Mouse (Mus musculus) neutrophil, adult 59 days (primary cell): ENCODE results near the gene Nxf1. TPM values are rescaled to one million over a fixed set of nuclear protein-coding genes. Genes with fewer than 3 reads are reported as not detected.

Experiments
- total RNA-seq, 2 experiments: library from RNA; stranded (reverse); gene quantifications; 1 replicate in 1 of 2; 2 replicates in 1 of 2; pipeline ENCODE4 v1.2.4; 2023

Nxf1 gene
- 100 to 1,000 TPM; 133 to 147 TPM for total RNA-seq

DNA sequence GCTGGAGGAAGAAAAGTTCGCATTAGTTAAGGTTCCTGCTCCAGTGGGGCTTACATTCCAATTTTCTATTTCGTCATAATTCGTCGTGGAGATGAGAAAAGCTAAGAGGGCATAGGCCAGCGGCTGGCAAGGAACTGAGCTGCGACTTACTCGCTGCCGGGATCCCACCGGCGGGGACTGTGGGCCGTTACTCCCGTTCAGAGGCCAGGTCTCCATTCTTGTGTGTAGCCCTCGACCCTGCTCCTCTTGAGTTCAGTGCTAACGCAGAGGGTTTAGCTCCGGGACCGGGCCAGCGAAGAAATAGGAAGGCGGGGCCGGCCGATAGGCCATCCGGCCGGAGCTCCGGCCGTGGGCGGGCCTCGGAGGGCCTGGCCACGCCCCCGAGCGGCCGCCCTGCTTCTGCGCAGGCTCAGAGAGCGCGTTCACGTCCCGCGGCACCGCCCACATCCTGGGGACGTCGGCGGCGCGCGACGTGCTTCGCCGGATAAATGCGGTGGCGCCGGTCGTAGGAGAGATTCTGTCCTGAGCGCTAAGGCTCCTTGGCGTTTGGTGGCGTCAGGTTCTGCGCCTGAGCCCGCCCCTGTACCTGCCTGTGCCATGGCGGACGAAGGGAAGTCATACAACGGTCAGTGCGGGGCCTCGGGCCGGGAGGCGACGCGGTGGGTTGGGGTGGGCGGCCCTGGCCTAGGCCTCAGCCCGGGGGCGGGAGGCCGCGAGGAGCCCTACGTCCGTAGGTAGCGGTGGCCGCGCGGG lies at the start of gene Nxf1:
Gene Nxf1 (plus strand): TSS at position 439 of the 753 bp plus-strand sequence.

DNA sequence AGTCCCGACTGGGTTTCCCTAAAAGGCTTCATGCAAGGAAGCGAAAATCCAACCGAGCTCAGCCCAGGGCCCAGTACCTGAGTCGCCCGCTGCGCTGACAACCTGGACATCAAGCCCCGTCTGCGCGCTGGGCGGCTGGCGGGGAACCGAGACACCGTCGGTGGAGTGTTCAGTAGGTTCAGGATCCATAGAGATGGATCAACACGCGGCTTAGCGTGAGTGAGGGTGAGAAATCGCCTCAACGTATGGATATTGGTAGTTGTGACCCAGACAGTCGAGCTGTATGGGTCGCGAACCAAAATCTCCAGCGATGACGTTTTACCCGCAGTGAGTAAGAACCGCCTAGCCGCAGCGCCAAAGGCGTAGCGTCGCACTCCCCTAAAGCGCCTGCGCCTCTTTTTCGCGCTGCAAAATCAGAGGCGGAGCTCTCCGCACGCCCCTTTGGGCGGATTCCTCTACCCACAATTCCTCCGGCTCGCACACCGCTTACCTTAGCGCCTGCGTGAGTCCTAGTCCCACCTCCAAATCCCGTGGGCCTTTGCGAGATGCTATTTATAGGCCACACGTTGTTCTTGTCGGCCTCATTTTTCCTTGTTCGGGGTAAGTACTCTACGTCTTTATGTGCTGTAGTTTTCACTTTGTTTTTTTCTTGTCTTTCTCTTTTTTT lies 33.8 kb upstream of the Nxf1 start, which contains the start of gene Slc3a2:
Gene Slc3a2 (minus strand): TSS at position 463 of the 667 bp plus-strand sequence.

DNA sequence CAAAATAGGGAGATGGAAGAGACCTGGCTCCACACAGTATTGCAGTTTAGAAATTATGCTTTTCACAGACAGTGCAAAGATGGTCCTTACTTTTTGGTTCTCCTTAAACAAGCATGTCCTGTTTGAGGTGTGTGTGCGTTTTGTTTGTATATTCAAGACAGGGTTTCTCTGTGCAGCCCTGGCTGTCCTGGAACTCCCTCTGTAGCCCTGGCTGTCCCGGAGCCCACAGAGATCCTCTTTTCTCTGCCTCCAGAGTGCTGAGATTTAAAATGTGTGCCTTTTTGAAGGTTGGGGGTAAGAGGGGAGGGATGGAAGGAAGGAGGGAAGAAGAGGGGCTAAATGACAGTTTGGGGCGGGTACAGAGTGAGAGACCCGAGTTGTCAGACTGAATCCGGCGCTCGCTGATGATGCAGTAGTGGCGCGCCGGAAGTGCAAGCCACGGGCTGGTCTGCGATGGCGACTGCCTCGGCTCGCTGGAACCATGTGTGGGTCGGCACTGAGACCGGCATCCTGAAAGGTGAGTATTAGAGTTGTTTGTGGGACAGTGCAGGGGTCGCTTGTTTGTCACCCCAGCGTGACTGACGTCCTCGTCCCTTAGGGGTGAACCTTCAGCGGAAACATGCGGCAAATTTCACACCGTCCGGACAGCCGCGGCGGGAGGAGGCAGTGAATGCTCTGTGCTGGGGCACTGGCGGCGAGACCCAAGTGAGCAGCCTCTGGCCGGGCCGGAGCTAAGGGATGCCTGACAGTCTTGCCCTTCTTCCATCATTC lies 21.3 kb upstream of the Nxf1 start, which contains the start of gene Wdr74:
Gene Wdr74 (plus strand): TSS at position 439 of the 771 bp plus-strand sequence.

DNA sequence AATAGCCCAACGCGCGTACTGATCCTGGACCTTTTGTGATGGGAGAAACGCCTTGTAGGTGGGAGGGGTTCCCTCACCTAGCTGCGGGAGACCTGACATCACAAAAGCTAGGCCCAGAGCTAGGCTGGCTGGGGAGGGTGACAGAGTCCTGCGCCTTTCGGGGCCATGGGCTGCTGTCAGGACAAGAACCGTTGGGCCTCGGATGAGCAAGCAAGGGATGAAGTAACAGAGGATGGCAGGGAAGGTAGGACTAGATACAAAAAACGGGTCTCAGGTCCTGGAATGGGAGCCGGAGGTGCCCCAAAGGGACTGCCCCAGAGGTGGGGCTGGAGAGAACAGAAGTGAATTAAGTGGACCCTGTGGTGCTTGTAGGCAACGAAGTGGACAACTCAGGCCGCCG lies 16.3 kb upstream of the Nxf1 start, which contains the start of gene 1700092M07Rik:
Gene 1700092M07Rik (plus strand): TSS at position 116 of the 400 bp plus-strand sequence.

DNA sequence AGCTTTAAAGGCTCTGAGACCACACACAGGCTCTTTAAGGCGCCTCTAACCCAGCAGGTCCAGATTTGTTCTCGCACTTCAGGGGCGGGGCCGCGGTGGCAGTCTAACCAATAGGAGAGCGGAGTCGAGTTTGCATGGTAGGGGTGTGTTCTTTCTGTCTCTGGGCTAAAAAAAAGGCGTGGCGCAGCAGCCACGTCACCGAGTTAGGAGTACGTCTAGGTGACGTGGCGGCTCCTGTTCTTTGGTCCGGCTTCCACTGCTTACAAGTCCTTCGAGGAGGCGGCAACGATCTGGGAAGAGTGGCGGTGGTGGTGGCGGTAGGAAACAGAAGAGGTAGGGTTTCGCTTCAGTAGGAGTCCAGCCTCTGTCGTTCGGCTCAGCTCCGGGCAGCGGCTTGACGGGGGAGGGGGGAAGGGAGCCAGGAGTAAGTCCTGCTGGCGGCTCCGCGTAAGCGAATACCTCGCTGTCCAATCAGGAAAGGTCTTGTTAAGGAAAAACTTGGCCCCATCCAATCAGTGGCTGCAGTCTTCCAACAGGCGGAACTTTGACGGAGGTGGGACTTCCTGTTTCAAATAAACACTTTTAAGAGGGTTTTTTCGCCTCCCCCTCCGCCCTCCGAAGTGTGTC lies 15.5 kb upstream of the Nxf1 start, which contains the start of gene Stx5a:
Gene Stx5a (plus strand): TSS at position 171 of the 627 bp plus-strand sequence.

DNA sequence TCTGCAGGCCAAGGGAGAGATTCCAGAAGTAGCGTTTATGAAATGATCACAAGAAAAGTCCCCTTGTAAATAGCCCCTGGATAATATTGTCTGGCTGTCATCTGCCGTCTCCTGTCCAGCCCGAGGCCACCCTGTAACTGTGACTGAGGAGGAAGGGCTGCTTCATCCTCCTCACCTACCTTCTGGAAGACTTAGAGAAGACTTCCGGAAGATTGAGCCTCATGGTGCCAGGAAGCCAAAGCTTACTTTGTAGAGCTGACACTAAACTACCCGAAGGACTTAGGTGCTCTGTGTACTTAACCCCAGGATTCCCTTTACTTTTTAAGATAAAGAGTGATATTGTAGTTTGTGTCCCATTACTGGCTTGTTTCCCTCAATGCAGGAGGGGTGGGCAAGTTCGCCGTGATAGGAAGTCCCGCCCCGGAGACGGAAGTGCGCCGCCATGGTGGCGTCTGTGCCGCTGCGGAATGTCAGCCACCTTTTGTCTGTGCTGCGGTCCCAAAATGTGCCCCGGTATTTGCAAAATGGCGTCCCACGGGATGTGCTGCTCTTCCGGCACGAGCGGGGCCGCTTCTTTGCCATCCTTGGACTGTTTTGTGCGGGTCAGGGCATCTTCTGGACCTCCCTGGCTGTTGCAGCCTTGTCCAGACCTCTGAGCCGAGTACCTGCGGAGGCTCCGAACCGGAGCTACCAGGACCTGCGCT lies 13.8 kb downstream of the Nxf1 start, which contains the start of gene Tmem223:
Gene Tmem223 (plus strand): TSS at position 430 of the 704 bp plus-strand sequence.

DNA sequence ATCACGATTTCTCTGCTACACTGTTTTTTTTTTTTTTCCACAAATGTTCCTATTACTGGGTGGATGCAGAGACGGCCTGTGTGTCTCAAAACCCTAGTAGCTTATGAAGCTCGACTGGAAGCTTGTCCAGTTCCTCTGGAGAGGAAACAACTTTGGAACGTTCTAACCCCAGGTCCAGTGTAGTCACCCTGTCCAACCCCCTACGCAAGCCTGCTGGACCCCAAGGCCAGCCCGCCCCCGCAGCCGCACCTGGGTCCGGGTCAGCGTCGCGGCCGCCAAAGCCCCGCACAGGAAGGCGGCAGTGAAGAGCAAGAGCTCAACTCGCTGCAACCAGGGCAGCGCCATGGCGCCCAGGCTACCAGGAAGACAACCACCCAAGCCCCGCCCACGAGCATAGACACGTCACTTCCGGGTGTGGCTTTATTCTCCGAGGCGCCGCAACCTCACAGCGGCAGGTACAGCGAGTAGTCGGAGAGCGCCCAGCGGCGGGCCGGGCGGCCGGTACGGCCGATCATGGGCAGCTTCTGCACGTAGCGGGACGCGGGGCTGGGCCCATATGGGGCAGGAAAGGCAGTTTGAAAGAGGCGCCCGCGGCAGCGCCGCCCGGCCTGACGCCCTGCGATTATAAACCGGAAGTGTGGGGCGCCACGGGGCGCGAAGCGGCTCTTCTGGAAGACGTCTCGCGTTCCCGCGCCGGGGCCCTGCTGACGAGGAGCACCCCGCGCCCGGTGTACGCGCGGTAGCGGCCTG lies 17.4 kb downstream of the Nxf1 start, which contains the start of gene Tmem179b:
Gene Tmem179b (minus strand): TSS at position 382 of the 750 bp plus-strand sequence.

DNA sequence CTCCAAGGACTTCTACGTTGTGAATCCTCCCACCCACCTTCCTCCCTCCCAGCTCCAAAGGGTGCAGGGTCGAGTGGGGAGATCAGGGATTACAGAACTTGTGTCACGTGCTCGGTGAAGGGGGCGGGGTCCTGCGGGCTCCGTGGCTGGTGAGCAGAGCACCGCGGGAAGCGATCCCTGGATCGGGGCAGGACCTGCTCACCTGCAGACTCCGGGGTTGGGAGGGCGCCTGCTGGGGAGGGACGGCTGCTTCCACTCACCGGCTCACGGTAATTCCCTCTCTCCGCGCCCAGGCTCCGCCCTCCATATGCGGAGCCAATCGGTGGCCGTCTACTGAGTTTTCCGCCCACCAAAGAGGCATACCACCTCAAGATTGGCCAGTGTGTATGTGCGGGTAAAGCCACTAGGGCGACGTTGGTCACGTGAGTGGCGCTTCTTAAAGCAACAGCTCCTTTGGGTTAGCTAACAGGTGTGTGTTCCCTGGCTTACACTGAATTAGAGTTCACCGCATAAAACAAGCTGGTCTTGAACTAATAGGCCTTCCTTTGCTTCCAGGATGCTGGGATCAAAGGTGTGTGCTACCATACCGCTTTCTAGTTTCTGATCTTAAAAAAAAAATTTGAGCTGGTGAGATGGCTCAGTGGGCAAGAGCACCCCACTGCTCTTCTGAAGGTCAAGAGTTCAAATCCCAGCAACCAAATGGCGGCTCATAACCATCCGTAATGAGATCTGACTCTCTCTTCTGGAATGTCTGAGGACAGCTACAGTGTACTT lies 29.3 kb downstream of the Nxf1 start, which contains the start of gene Taf6l:
Gene Taf6l (minus strand): TSS at position 410 of the 774 bp plus-strand sequence.

DNA sequence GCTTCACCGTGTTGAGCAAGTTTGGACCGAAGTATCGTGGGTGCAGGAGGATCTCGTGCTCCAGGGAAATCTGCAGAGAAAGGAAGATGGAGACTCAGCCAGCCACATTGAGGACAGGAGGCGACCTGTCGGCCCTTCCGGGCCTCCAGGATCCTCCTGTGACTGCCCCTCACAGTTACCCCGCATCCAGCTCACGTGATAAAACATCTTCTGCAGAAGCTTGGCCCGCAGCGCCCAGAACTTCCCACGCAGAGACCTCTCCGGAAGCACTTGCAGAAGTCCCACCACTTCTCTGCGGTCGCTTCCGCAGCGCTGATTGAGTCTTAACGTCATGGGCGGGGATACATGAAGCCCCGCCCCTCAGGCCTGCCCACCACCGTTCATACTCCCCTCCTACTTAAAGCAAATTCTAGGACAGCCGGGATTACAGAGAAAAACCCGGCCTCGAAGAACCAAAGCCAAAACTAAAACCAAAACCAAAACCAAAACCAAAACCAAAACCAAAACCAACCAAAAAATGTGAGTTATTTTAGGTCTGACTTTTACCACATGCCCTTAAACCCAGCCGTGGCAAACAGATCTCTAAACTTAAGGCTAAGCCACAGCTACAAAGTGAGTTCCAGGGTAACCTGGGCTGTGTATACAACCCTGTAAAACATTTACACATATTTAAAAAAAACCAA lies 41.5 kb downstream of the Nxf1 start, which contains the start of gene Polr2g:
Gene Polr2g (minus strand): TSS at position 314 of the 683 bp plus-strand sequence.

DNA sequence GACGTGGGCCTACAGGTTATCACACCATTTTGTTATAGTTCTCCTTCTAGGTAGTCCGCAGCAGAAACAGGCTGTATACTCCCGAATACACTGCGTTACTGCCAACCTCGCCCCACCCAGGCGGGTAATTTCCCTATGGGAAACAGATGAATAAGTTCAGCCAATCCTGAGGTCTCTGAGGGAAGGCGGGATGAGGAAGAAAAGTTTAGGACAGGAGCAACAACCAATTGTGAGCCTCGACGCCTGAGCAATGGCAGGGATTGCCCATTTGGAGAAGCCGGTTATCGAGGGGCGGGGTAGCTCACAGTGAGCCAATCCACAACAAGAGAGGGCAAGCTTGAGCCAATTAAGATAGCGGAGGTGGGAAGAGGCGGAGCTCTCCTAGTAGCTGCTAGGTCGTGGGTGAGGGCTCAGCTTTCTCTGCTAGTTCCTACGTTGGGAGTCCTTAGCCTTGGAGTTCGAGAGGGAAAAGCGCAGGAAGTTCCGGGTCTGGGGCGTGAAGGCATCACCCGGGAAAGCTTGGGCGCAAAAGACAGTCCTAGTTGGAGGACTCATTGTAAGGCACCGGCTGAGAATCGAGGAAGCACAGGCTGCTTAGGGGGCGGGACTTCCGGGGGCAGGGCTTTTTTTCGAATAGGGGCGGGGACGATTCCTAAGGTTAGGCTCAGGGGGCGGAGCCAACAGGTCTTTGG lies 45.4 kb downstream of the Nxf1 start, which contains the start of gene Zbtb3:
Gene Zbtb3 (plus strand): TSS at position 426 of the 692 bp plus-strand sequence.

DNA sequence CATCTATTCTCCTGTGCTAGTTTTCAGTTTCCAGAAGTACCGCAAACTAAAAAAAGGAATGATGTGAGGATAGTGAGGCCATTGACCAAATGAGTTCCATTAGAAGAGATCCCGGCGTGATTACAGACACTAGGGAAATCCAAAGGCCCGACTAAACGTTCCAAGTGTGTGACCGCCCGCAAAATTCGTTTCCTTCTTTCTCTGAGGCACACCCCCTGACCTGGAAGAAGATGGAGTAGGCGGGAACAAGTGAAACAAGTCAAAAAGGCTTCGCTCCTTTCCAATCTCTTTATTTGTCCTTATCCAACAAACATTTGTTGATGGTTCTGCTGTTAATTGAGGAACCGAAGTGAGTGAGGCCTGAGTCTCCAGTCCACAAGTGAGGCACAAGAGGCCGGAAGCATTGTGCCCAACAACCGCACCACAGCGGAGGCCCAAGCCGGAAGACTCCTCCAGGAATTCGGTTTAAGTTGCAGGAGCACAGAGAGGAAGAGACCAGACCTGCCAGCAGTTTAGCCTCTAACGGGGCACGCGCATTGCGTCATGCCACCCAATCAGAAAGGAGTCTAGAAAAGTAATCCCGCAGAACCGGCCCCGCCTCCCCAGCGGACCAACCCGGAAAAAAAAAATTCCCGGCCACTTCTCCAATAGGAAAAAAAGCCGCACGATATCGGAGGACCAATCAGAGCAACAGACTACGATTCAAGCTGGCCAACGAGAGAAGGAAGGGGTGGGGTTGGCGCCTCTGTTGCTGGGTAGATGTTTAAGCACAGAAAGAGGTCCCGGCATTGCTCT lies 62.1 kb downstream of the Nxf1 start, which contains the start of gene Ttc9c:
Gene Ttc9c (minus strand): TSS at position 533 of the 795 bp plus-strand sequence.

DNA sequence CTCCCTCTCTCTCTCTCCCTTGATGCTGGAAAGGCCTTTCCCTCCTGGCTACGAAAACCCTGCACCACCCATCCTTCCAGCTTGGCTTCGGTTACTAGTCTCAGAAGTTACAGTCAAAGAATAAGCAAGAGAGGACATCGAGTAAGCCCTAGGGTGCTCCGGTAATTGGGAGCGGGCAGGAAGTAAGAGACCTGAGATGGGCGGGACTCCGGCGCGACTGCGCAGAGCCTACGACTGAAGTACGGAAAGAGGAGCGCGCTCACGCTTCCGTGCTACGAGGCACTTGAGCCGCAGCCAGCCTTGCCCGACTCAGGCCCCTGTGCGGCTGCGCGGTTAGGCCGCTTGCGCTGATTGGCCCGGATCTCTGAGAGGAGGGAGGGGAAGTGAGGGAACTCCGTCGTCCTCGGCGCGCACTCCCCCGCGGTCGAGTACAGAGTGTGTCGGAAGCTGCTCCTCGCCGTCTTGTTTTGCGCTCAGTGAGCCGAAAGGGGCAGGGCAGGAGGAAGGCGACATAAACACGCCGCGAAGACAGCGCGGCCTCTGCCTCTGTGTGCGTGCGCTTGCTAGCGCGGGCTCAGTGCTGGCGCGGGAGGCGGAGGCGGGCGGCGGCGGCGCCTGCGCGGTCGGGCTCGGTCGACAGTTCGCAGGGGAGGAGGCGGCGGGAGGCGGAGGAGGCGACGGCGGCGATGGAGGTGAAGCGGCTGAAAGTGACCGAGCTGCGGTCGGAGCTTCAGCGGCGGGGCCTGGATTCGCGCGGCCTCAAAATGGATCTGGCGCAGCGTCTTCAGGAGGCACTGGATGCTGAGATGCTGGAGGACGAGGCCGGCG lies 62.9 kb downstream of the Nxf1 start, which contains the start of gene Hnrnpul2:
Gene Hnrnpul2 (plus strand): TSS at position 415 of the 828 bp plus-strand sequence.

